Mouse (Mus musculus): ENCODE results near the gene Gm9944. TPM values are rescaled to one million over a fixed set of nuclear protein-coding genes. Genes with fewer than 3 reads are reported as not detected.

Gm9944 gene
- not detected in 2 replicates for polyA plus RNA-seq (2021; fragmentation: Nextera tagmentation)
- long read RNA-seq, experiment 1: 0 reads
- long read RNA-seq, experiment 2: 0 reads

DNA sequence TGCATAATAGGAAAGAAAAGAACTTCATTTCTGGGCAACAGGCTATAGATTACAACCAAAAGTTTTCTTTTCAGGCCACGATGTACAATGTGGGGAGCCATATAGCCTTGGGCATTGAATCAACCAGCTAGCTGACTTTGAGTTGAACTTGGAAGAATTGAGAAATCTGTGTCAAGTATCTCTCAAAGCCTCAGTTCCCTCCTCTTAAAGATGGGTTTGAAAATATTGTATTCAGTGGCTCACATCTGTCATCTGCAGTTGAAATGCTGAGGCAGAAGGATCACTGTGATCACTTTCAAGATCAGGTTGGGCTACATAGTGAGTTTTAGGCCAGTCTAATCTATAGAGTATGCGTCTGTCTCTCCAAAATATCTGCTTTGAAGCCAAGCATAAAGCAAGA, at the start of gene Gm9944:
Gene Gm9944 (minus strand): TSS at position 101 of the 400 bp plus-strand sequence.

DNA sequence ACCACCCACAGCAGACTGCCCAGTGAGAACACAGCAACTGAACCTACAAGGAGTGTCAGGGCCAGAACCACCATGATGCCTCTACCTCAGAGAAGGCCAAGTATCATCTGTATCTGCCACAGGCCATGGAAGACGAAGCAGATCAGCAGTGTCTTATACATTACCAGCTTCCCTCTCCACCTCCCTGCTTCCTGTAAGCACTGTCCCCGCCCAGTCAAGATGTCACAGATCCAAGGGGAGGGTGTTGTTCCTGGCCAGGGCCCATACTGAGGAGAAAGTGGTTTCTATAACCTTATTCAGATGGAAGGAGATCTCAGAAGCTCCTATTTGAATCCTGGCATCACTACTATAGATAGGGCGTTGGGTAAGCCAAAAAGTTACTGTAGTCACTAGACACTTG, 10.5 kb upstream of the Gm9944 start, which contains the start of gene Aadacl3:
Gene Aadacl3 (minus strand): TSS at position 101 of the 400 bp plus-strand sequence.

DNA sequence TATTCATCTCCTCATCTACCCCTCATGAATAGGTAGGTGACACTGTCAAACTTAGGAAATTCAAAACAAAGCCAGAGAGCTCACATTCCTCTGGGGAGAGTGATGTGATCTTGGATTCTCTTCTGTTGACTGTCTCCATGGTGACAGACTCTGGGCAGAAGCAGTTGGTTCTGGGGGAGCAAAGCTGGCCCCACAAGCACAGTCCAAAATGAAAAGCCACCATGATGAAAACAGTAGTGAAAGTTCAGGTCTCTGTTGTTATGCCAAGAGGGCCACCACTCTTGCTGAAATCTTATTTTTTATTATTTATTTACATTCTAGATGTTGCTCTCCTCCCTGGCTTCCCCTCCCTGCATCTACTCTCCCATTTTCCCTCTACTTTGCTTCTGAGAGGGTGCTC, 14.4 kb downstream of the Gm9944 start, which contains the start of gene 1700012P22Rik:
Gene 1700012P22Rik (minus strand): TSS at position 101 of the 400 bp plus-strand sequence.

GRCm38 (mm10) chr4:144408290-144408689, 44.8 kb downstream of the Gm9944 start, which contains the start of gene Pramef12:
Gene Pramef12 (minus strand): TSS chr4:144408464.

Other genes with a start within 250 kb of the Gm9944 start
- not detected in 2 replicates for gene C87977, start 240.0 kb downstream of the Gm9944 start, polyA plus RNA-seq (2021; fragmentation: Nextera tagmentation)
- gene Pramel5, start 172.8 kb downstream of the Gm9944 start, polyA plus RNA-seq (2021; fragmentation: Nextera tagmentation): not detected in 2 replicates
- not detected in 2 replicates for gene Gm13128, start 123.1 kb downstream of the Gm9944 start, polyA plus RNA-seq (2021; fragmentation: Nextera tagmentation)
- not detected in 2 replicates for gene Gm13119, start 95.4 kb downstream of the Gm9944 start, polyA plus RNA-seq (2021; fragmentation: Nextera tagmentation)
- not detected in 2 replicates for gene Pramef20, start 75.4 kb downstream of the Gm9944 start, polyA plus RNA-seq (2021; fragmentation: Nextera tagmentation)
- not detected in 2 replicates for gene Pramef12, start 44.9 kb downstream of the Gm9944 start, polyA plus RNA-seq (2021; fragmentation: Nextera tagmentation)
- gene 1700012P22Rik, start 14.5 kb downstream of the Gm9944 start, polyA plus RNA-seq (2021; fragmentation: Nextera tagmentation): not detected in 2 replicates
- not detected in 2 replicates for gene Aadacl3, start 10.4 kb upstream of the Gm9944 start, polyA plus RNA-seq (2021; fragmentation: Nextera tagmentation)
- gene 9430007A20Rik, start 66.5 kb upstream of the Gm9944 start, polyA plus RNA-seq (2021; fragmentation: Nextera tagmentation): not detected in 2 replicates
- gene Gm13124, start 111.8 kb upstream of the Gm9944 start, polyA plus RNA-seq (2021; fragmentation: Nextera tagmentation): not detected in 2 replicates
- not detected in 2 replicates for gene Aadacl4, start 160.4 kb upstream of the Gm9944 start, polyA plus RNA-seq (2021; fragmentation: Nextera tagmentation)
- not detected in 2 replicates for gene Gm436, start 233.1 kb upstream of the Gm9944 start, polyA plus RNA-seq (2021; fragmentation: Nextera tagmentation)

All from layer of hippocampus, adult 6 months (tissue).